Mouse (Mus musculus): ENCODE results near the gene Cntn4. TPM values are rescaled to one million over a fixed set of nuclear protein-coding genes. Genes with fewer than 3 reads are reported as not detected.
"Not testable (repeated sequence)": the region's sequence is repeated elsewhere in the genome, so short reads cannot be mapped to it uniquely, and the experiment has no call there.

The Cntn4 gene
- polyA plus RNA-seq, 1 experiment from 2014 or later = 34.0 TPM

DNA sequence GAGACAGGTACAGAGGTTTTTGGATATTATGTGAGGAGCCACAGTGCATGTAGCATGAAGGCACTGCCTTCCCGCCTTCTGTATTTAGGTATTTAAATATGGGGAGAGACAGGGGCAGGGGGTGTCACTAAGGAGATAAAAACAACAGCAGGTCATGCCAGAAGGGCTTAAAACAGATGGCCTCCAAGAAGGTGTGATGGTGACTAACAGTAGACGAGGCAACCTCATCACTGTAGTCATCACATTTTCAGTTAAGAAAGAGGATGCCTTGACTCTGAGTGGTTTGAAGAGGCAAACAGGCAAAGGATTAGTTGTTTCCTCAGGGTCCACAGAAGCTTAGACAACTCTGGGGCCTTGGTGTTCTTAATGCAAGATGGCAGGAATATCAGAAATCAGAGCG lies 655.0 kb downstream of the Cntn4 start:
- H3K9me3 ChIP-seq (ENCODE audit: control insufficient read depth, low read length) = no peaks in the 10 kb centered on the region
- DNase-seq (ENCODE audit: low spot score) (no peak), ATAC-seq (ENCODE audit: low FRiP score) (no peak)
- 93% methylated on average over 3 of the region's 3 CpGs for WGBS
- no peak overlapping the region for H3K4me2 ChIP-seq (replicated peaks)
- no peak overlapping the region for H3K9ac ChIP-seq
- H3K27me3 ChIP-seq (ENCODE audit: control insufficient read depth, insufficient read depth, low read length) = no peaks in the 10 kb centered on the region
- H3K4me3 ChIP-seq (replicated peaks; ENCODE audit: low read length) = no peak overlapping the region
- no peaks in the 10 kb centered on the region for H3K36me3 ChIP-seq (replicated peaks; ENCODE audit: control insufficient read depth, insufficient read depth)
- H3K4me1 ChIP-seq (replicated peaks; ENCODE audit: control insufficient read depth, insufficient read depth, low read length) = no peaks in the 10 kb centered on the region
- H3K27ac ChIP-seq = no peak overlapping the region

DNA sequence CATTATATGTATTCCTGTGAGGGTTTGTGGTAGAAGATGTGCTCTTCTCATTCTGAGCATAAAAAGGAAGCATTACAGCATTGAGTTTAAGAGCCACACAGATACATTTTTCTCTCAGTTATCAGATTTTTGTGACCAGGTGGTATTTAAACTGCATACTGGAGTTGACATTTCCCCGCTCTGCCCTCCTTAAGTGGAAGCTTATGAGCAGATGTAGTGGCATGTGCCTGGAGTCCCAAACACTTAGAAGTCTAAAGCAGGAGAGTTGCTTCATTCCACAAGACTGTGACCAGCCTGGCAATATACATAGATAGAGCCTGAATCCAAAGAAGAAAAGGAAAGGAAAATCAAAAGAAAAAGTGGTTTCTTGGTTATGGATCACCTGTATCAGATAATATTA lies 655.5 kb downstream of the Cntn4 start:
- no peak overlapping the region for H3K4me2 ChIP-seq (replicated peaks)
- H3K27ac ChIP-seq = no peak overlapping the region
- no peaks in the 10 kb centered on the region for H3K9me3 ChIP-seq (ENCODE audit: control insufficient read depth, low read length)
- H3K4me3 ChIP-seq (replicated peaks; ENCODE audit: low read length) = no peak overlapping the region
- no peaks in the 10 kb centered on the region for H3K27me3 ChIP-seq (ENCODE audit: control insufficient read depth, insufficient read depth, low read length)
- ATAC-seq (ENCODE audit: low FRiP score) (no peak), DNase-seq (ENCODE audit: low spot score) (no peak)
- H3K4me1 ChIP-seq (replicated peaks; ENCODE audit: control insufficient read depth, insufficient read depth, low read length) = no peaks in the 10 kb centered on the region
- no peak overlapping the region for H3K9ac ChIP-seq
- 92% methylated on average over 1 of the region's 1 CpGs for WGBS
- H3K36me3 ChIP-seq (replicated peaks; ENCODE audit: control insufficient read depth, insufficient read depth) = no peaks in the 10 kb centered on the region

DNA sequence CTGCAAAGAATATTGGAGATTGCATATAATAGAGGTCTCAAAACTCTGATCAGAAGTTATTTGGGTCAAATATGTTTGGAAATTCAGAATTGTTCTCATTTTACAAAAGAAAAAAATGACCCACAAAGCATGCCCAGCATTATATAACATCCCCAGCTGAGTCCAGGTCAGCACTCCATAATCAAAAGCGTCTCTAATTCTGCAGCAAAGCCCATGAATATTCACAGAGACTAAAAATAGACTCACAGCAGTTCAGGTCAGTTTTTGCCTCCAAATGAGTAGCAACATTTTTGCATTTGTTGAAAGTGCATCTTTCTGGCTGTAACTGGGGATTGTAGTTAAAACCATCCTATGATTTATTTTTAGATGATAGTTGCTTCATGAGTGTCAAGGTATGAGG lies 657.6 kb downstream of the Cntn4 start:
- Histone ChIP-seq H3K4me1 (replicated peaks; ENCODE audit: control insufficient read depth, insufficient read depth, low read length) (no peaks in the 10 kb centered on the region), H3K36me3 (replicated peaks; ENCODE audit: control insufficient read depth, insufficient read depth) (no peaks in the 10 kb centered on the region), H3K27ac (no peak overlapping the region), H3K4me2 (replicated peaks) (no peak overlapping the region), H3K27me3 (ENCODE audit: control insufficient read depth, insufficient read depth, low read length) (no peaks in the 10 kb centered on the region), H3K9ac (no peak overlapping the region), H3K9me3 (ENCODE audit: control insufficient read depth, low read length) (no peaks in the 10 kb centered on the region), H3K4me3 (replicated peaks; ENCODE audit: low read length) (no peak overlapping the region)
- no peak for ATAC-seq (ENCODE audit: low FRiP score)
- DNase-seq (ENCODE audit: low spot score) = no peak
- 36% methylated on average over 1 of the region's 1 CpGs for WGBS

DNA sequence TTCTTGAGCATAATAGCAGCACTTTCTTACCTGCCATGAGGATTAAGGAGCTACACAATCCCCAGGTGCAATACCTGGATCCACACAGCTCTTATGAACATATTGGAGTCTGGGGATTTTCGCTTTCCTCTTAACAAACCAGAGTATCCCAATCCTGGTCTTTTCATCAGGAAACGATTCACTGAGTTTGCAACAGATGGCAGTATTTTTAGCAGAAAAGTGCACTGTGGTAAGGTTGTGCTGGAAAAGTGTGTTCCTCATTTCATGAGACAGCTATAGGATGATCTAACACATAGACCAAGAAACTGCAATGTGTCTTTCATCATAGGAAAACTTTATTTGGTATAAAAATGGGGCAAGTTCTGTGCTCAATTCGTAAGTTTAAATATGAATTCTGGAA lies 659.3 kb downstream of the Cntn4 start:
- no peak overlapping the region for H3K4me2 ChIP-seq (replicated peaks)
- 94% methylated on average over 3 of the region's 3 CpGs for WGBS
- ATAC-seq (ENCODE audit: low FRiP score) = no peak

DNA sequence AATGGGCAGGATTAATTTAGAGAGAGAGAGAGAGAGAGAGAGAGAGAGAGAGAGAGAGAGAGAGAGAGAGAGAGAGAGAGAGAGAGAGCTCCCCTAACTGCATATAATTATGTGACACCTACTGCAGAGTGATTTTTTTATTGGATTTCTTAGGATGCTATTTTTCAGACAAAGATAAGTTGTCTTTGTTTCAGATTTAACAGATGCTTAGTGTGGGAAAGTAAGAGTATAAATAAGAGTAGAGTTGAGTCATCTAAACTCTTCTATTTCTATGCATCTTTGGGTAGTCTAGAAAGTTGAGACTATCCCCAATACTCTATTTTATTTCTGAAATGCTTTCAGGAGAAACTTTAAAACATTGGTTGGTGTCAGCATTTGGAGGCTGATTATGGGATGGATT lies 660.4 kb downstream of the Cntn4 start:
- no peak overlapping the region for H3K4me2 ChIP-seq (replicated peaks)
- DNase-seq (ENCODE audit: low spot score) (no peak), ATAC-seq (ENCODE audit: low FRiP score) (no peak)
- H3K9ac ChIP-seq = no peak overlapping the region
- H3K27me3 ChIP-seq (ENCODE audit: control insufficient read depth, insufficient read depth, low read length) = no peaks in the 10 kb centered on the region
- no peak overlapping the region for H3K27ac ChIP-seq
- no peaks in the 10 kb centered on the region for H3K9me3 ChIP-seq (ENCODE audit: control insufficient read depth, low read length)
- H3K4me3 ChIP-seq (replicated peaks; ENCODE audit: low read length) = no peak overlapping the region
- H3K4me1 ChIP-seq (replicated peaks; ENCODE audit: control insufficient read depth, insufficient read depth, low read length) = no peaks in the 10 kb centered on the region
- H3K36me3 ChIP-seq (replicated peaks; ENCODE audit: control insufficient read depth, insufficient read depth) = no peaks in the 10 kb centered on the region

More for the DNA sequence above, 659.3 kb downstream of the Cntn4 start:
- Histone ChIP-seq H3K9me3 (ENCODE audit: control insufficient read depth, low read length) (no peaks in the 10 kb centered on the region), H3K4me1 (replicated peaks; ENCODE audit: control insufficient read depth, insufficient read depth, low read length) (no peaks in the 10 kb centered on the region), H3K4me3 (replicated peaks; ENCODE audit: low read length) (no peak overlapping the region), H3K27ac (no peak overlapping the region), H3K36me3 (replicated peaks; ENCODE audit: control insufficient read depth, insufficient read depth) (no peaks in the 10 kb centered on the region), H3K27me3 (ENCODE audit: control insufficient read depth, insufficient read depth, low read length) (no peaks in the 10 kb centered on the region), H3K9ac (no peak overlapping the region)
- no peak for DNase-seq (ENCODE audit: low spot score)

DNA sequence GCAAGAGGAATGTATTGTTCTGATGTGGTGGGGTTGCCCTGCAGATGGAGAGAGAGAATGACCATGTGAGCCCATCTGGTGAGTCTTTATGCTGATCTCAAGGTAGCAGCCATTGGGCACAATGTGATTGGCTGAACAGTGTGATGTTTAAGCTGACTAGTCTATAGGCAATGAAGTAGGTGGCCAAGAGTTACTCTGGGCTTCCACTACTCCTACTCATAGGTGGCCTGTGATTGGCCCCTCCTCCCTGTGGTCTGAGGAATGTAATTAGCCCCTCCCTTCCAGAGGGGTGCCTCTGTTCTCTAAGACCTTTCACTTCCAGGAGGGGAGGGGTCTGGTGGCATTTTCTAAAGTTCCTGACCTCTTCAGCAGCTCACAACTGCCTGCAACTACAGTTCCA lies 663.7 kb downstream of the Cntn4 start:
- Histone ChIP-seq H3K27ac (no peak overlapping the region), H3K4me2 (replicated peaks) (no peak overlapping the region), H3K4me1 (replicated peaks; ENCODE audit: control insufficient read depth, insufficient read depth, low read length) (no peaks in the 10 kb centered on the region), H3K36me3 (replicated peaks; ENCODE audit: control insufficient read depth, insufficient read depth) (no peaks in the 10 kb centered on the region), H3K9me3 (ENCODE audit: control insufficient read depth, low read length) (no peaks in the 10 kb centered on the region), H3K4me3 (replicated peaks; ENCODE audit: low read length) (no peak overlapping the region), H3K9ac (no peak overlapping the region), H3K27me3 (ENCODE audit: control insufficient read depth, insufficient read depth, low read length) (no peaks in the 10 kb centered on the region)
- no peak for DNase-seq (ENCODE audit: low spot score)
- ATAC-seq (ENCODE audit: low FRiP score) = no peak

DNA sequence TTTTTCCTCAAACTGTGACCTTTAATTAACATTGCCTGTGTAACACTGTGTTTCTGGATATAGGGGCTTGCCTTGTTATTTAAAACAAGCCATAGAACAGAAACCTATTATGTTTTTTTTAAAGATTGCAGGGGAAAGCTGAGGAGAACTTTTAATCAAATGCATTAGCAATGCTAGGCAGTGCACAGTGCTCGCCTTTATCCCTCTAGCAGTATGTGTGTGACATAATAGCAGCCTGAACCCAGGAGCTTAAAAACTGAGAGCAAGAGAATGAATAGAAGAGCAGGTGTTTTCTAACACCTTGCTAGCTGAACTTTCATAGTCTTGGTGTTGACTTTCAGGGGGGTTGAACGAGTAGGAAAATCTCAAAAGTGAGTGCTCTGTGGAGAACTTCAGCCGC lies 672.6 kb downstream of the Cntn4 start:
- no peaks in the 10 kb centered on the region for H3K27me3 ChIP-seq (ENCODE audit: control insufficient read depth, insufficient read depth, low read length)
- no peak for DNase-seq (ENCODE audit: low spot score)
- no peaks in the 10 kb centered on the region for H3K4me1 ChIP-seq (replicated peaks; ENCODE audit: control insufficient read depth, insufficient read depth, low read length)
- no peak for ATAC-seq (ENCODE audit: low FRiP score)
- no peaks in the 10 kb centered on the region for H3K9me3 ChIP-seq (ENCODE audit: control insufficient read depth, low read length)
- H3K36me3 ChIP-seq (replicated peaks; ENCODE audit: control insufficient read depth, insufficient read depth) = no peaks in the 10 kb centered on the region
- no peak overlapping the region for H3K9ac ChIP-seq
- no peak overlapping the region for H3K4me3 ChIP-seq (replicated peaks; ENCODE audit: low read length)
- H3K4me2 ChIP-seq (replicated peaks) = no peak overlapping the region
- WGBS = 31% methylated on average over 3 of the region's 3 CpGs
- H3K27ac ChIP-seq = no peak overlapping the region

DNA sequence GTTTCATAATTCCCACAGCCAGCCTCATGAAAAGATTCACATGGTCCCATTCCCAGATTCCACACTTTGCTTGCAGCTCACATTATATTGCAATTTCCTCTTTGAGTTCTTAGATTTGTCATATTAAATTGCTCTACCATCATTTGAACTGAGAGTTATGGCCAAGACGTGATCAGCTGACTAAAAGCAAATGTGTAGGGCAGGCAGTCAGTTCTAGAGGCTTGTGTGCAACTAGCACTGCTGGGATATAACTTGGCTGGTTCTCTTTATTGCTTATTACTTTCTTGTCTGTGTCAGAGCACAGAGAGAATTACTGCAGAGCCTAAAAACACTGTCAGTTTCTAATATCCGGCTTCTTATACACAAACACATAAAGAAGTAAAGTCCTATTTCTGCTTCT lies 673.9 kb downstream of the Cntn4 start:
- Histone ChIP-seq H3K4me3 (replicated peaks; ENCODE audit: low read length) (no peak overlapping the region), H3K36me3 (replicated peaks; ENCODE audit: control insufficient read depth, insufficient read depth) (no peaks in the 10 kb centered on the region)
- 85% methylated on average over 2 of the region's 2 CpGs for WGBS

DNA sequence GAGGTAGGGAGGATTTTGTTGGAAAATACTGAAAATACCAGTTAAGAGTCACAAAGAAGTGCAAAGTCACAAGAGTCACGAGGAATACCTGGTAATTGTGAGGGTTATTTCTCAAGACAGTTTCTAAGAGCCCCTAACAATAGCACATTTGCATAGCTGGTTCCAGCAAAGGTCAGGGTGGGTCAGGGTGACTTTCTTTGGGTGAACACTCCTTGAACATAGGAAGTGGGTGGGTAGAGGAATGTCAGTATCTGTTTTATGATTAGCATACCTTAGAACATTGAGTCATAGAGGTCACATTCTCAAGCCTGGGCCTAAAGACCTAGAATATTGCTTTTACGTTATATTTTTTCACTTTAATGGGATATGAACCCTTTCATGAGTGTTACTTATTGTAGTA lies 681.3 kb downstream of the Cntn4 start:
- not testable (repeated sequence) for H3K4me1 ChIP-seq (replicated peaks; ENCODE audit: control insufficient read depth, insufficient read depth, low read length); H3K9ac ChIP-seq; DNase-seq (ENCODE audit: low spot score); ATAC-seq (ENCODE audit: low FRiP score); H3K27me3 ChIP-seq (ENCODE audit: control insufficient read depth, insufficient read depth, low read length); H3K4me2 ChIP-seq (replicated peaks); H3K9me3 ChIP-seq (ENCODE audit: control insufficient read depth, low read length); H3K4me3 ChIP-seq (replicated peaks; ENCODE audit: low read length); H3K36me3 ChIP-seq (replicated peaks; ENCODE audit: control insufficient read depth, insufficient read depth); H3K27ac ChIP-seq
- 92% methylated on average over 2 of the region's 2 CpGs for WGBS

More for the DNA sequence above, 673.9 kb downstream of the Cntn4 start:
- no peak for ATAC-seq (ENCODE audit: low FRiP score)
- Histone ChIP-seq H3K9me3 (ENCODE audit: control insufficient read depth, low read length) (no peaks in the 10 kb centered on the region), H3K27ac (no peak overlapping the region), H3K4me1 (replicated peaks; ENCODE audit: control insufficient read depth, insufficient read depth, low read length) (no peaks in the 10 kb centered on the region), H3K4me2 (replicated peaks) (no peak overlapping the region), H3K27me3 (ENCODE audit: control insufficient read depth, insufficient read depth, low read length) (no peaks in the 10 kb centered on the region), H3K9ac (no peak overlapping the region)
- DNase-seq (ENCODE audit: low spot score) = no peak

DNA sequence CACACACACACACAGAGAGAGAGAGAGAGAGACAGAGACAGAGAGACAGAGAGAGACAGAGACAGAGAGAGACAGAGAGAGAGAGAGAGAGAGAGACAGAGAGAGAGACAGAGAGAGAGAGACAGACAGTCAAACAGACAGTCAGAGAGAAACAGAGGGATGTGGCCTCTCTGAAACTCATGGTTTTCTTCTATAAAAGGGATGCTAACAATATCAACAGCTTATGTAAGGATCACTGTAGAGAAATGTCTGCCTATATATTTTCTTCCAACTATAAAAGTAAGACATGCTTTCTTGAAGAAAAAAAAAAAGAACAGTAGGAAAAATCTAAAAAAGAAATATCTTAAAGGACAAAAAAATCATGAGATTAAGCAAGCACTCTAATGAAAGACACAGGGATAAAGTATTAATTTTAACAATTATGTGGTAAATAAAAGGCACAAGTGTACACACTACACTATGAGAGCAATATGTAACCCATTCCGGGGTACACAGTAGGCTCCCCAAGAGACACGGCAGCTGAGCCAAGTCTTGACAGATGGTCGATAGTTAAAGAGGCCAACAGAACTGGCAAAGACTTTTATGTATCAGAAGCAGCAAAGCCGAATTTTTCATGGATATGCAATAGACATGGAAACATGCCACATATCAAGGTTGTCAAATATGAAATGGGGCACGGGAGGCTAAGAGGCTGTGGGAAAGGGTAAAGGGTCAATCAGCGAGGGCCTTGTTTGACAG lies 704.0 kb downstream of the Cntn4 start:
- Histone ChIP-seq H3K4me1 (replicated peaks; ENCODE audit: control insufficient read depth, insufficient read depth, low read length) (no peaks in the 10 kb centered on the region), H3K4me2 (replicated peaks) (no peak overlapping the region), H3K27ac (no peak overlapping the region), H3K4me3 (replicated peaks; ENCODE audit: low read length) (no peak overlapping the region), H3K9ac (no peak overlapping the region), H3K36me3 (replicated peaks; ENCODE audit: control insufficient read depth, insufficient read depth) (no peaks in the 10 kb centered on the region), H3K27me3 (ENCODE audit: control insufficient read depth, insufficient read depth, low read length) (no peaks in the 10 kb centered on the region), H3K9me3 (ENCODE audit: control insufficient read depth, low read length) (no peaks in the 10 kb centered on the region)
- ATAC-seq (ENCODE audit: low FRiP score) = no peak
- DNase-seq (ENCODE audit: low spot score) = no peak
- 67% methylated on average over 6 of the region's 6 CpGs for WGBS

Data from hindbrain, embryonic 14.5 days (tissue).